Mouse (Mus musculus): ENCODE results near the gene Kcnq2.

GRCm38 (mm10) chr2:181119952-181120351 is 15.1 kb downstream of the Kcnq2 start:
- TF ChIP-seq CTCF (IDR thresholded peaks at IDR 0.05; ENCODE audit: borderline replicate concordance, extremely low read depth, insufficient read depth, insufficient read length), result no peak
- TF ChIP-seq POLR2A (IDR thresholded peaks at IDR 0.05; ENCODE audit: borderline replicate concordance, extremely low read depth, insufficient read depth, insufficient read length, poor library complexity, severe bottlenecking), result no peak

All from brain, embryonic 14.5 days (tissue).